Mouse (Mus musculus) cerebral cortex, adult 2 months (tissue): ENCODE results near the gene Vim.

Experiments used
- WGBS: fragments of 180-500 bp; shearing (Covaris S2); methylation state at CpG from one replicate; pipeline ENCODE4 v1.1.7; 2018; 5-methylcytosine and 5-hydroxymethylcytosine counted together

Vim gene

GRCm38 (mm10) chr2:13572101-13572553 lies 1.6 kb upstream of the Vim start:
- WGBS, result 51% methylated on average over 4 of the region's 4 CpGs

GRCm38 (mm10) chr2:13572647-13573407 lies 900 bp upstream of the Vim start:
- WGBS, result 46% methylated on average over 12 of the region's 12 CpGs

- WGBS, result under 1% methylated on average over 46 of the region's 46 CpGs
Observed at GRCm38 (mm10) chr2:13574066-13574800, 506 bp downstream of the Vim start.

- WGBS, result 2% methylated on average over 21 of the region's 21 CpGs
Observed at GRCm38 (mm10) chr2:13574801-13575150, 1.0 kb downstream of the Vim start.

GRCm38 (mm10) chr2:13575287-13575801 lies 1.6 kb downstream of the Vim start:
- WGBS, result 1% methylated on average over 13 of the region's 13 CpGs

- WGBS, result 11% methylated on average over 6 of the region's 6 CpGs
Observed at GRCm38 (mm10) chr2:13575926-13576325, 2.2 kb downstream of the Vim start.

GRCm38 (mm10) chr2:13577399-13577798 lies 3.7 kb downstream of the Vim start:
- 93% methylated on average over 1 of the region's 1 CpGs for WGBS

- WGBS, result 61% methylated on average over 14 of the region's 14 CpGs
Observed at GRCm38 (mm10) chr2:13578473-13579152, 4.9 kb downstream of the Vim start.

- WGBS, result 92% methylated on average over 8 of the region's 8 CpGs
Observed at GRCm38 (mm10) chr2:13579315-13579714, 5.6 kb downstream of the Vim start.

- WGBS, result 70% methylated on average over 11 of the region's 11 CpGs
Observed at GRCm38 (mm10) chr2:13579991-13580390, 6.3 kb downstream of the Vim start.

- 82% methylated on average over 3 of the region's 3 CpGs for WGBS
Observed at GRCm38 (mm10) chr2:13582184-13582583, 8.5 kb downstream of the Vim start.

- WGBS, result 84% methylated on average over 4 of the region's 4 CpGs
Observed at GRCm38 (mm10) chr2:13593328-13593727, 19.6 kb downstream of the Vim start.

GRCm38 (mm10) chr2:13596965-13597656 lies 23.4 kb downstream of the Vim start:
- WGBS, result 89% methylated on average over 1 of the region's 1 CpGs

GRCm38 (mm10) chr2:13598166-13598565 lies 24.4 kb downstream of the Vim start:
- WGBS, result 63% methylated on average over 5 of the region's 5 CpGs

- 89% methylated on average over 5 of the region's 5 CpGs for WGBS
Observed at GRCm38 (mm10) chr2:13603636-13604035, 29.9 kb downstream of the Vim start.

GRCm38 (mm10) chr2:13630136-13630832 lies 56.6 kb downstream of the Vim start:
- 89% methylated on average over 7 of the region's 7 CpGs for WGBS
